Mouse (Mus musculus) kidney, adult 2 months (tissue): ENCODE data around the gene Cd44. TPM values are rescaled to one million over a fixed set of nuclear protein-coding genes. Genes with fewer than 3 reads are reported as not detected.
A peak's percentile ranks its signal among the peaks of the same experiment; 100 is the strongest.

ENCODE experiments used
- DNase-seq: peaks from one replicate; pipeline ENCODE4 v3.0.0; 2021
- H3K27ac ChIP-seq: fragments of 200-500 bp; 2 replicates; pipeline ENCODE4 v1.5.1; 2012; ENCODE audit warnings: low read depth, low read length, control low read depth, inconsistent platforms; ENCODE audit not compliant: insufficient read depth
- H3K27me3 ChIP-seq: fragments of 200-500 bp; replicated peaks from 2 replicates; pipeline ENCODE4 v1.6.1; 2012; ENCODE audit warnings: mild to moderate bottlenecking, moderate library complexity, low read length, inconsistent platforms; ENCODE audit not compliant: control insufficient read depth, insufficient read depth
- H3K36me3 ChIP-seq: fragments of 200-500 bp; 2 replicates; pipeline ENCODE4 v1.6.1; 2012; ENCODE audit warnings: mild to moderate bottlenecking, moderate library complexity, low read length, inconsistent platforms; ENCODE audit not compliant: control insufficient read depth, insufficient read depth
- H3K4me1 ChIP-seq: fragments of 200-500 bp; 2 replicates; pipeline ENCODE4 v1.6.1; 2011; ENCODE audit warnings: low read length; ENCODE audit not compliant: control insufficient read depth, insufficient read depth
- H3K4me3 ChIP-seq: fragments of 200-500 bp; 2 replicates; pipeline ENCODE4 v1.5.1; 2011; ENCODE audit warnings: mild to moderate bottlenecking, low read depth, low read length, control low read depth; ENCODE audit not compliant: insufficient read depth
- CTCF ChIP-seq: fragments of 200-500 bp; conservative IDR thresholded peaks from 2 replicates; pipeline ENCODE4 v1.5.1; 2011; ENCODE audit warnings: low read depth, mild to moderate bottlenecking, control low read depth, low read length, moderate library complexity, mixed read lengths; ENCODE audit not compliant: insufficient read depth, insufficient read length
- POLR2A ChIP-seq: fragments of 200-500 bp; IDR thresholded peaks from one replicate; pipeline ENCODE4 v1.6.1; 2011; ENCODE audit warnings: low read depth, low read length, control low read depth
- WGBS: fragments of 180-500 bp; shearing (Covaris S2); methylation state at CpG from one replicate; pipeline ENCODE4 v1.1.7; 2018; 5-methylcytosine and 5-hydroxymethylcytosine counted together
- polyA plus RNA-seq: library from polyadenylated mRNA; depleted of rRNA; stranded (reverse); fragments of >200 nt; gene quantifications from 2 replicates; pipeline ENCODE4 v1.2.3, GENCODE M21; 2012

Gene Cd44
- polyA plus RNA-seq, 1 experiment, result 3.3 TPM

DNA sequence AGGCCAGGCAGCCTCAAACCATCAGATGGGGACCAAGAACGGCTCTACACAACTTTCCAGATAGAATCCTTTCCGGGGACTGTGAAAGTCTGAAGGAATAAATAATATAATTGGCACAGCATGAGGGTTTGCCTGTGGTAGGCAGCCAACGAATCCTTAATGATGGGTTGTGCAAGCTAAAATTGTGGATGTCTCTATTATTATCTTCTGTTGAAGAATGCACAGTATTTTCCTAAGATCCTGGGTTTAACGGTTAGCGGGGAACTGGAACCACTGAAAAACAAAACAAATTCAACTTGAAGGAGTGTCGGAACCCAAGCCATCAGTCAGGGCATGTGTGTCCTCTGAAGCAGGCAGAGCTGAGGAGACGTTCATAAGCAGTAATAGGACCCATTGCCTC, 118.7 kb downstream of the Cd44 start:
- H3K4me3 ChIP-seq, result no peak overlapping the region
- H3K36me3 ChIP-seq, result no peaks in the 10 kb centered on the region
- H3K27me3 ChIP-seq, result no peaks in the 10 kb centered on the region
- no peak overlapping the region for H3K27ac ChIP-seq
- 76% methylated on average over 7 of the region's 7 CpGs for WGBS
- DNase-seq, result no peak
- TF ChIP-seq POLR2A, result no peak
- TF ChIP-seq CTCF, result no peak
- no peaks in the 10 kb centered on the region for H3K4me1 ChIP-seq

DNA sequence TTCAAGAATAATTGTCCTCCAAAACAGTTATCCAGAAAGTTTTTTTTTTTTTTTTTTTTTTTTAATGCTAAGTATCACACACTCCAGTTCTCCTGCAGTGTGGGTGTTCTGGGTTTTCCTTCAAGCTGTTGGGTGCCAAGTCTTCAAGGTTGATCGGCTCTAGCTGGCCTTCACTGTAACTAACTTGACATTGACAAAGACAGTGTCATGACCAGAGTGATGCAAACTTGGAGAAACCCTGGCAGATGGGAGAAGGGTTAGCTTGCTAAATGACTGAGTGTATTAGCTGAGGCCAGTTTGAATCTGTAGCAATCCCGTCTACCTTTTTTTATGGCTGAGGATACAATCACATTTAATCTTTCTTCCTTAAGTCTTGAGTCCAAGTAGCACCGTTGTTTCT, 123.3 kb downstream of the Cd44 start:
- no peaks in the 10 kb centered on the region for H3K36me3 ChIP-seq
- TF ChIP-seq POLR2A, result no peak
- no peak for TF ChIP-seq CTCF
- DNase-seq, result peak; percentile 4
- 83% methylated on average over 3 of the region's 3 CpGs for WGBS
- no peak overlapping the region for H3K4me3 ChIP-seq
- no peaks in the 10 kb centered on the region for H3K4me1 ChIP-seq
- no peak overlapping the region for H3K27ac ChIP-seq
- H3K27me3 ChIP-seq, result no peaks in the 10 kb centered on the region

DNA sequence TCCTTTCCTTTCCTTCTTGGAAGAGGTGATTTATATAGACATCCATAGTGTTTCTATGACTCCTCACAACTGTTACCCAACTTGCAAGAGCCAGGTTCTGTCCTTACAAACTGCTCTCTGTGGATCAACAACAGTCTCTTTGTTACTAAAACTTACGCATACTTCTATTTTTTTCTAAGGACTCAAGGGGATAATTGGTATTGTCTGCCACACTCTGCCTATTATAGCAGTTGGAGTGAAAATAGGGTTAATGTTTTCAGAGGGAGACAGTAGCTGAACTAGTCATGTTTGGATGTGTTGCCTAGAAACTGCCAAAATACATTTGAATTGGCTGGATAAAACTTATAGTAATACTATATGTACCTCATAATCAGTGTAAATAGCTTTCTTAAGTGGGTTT, 125.9 kb downstream of the Cd44 start:
- Histone ChIP-seq H3K4me1 (no peaks in the 10 kb centered on the region), H3K4me3 (no peak overlapping the region), H3K36me3 (no peaks in the 10 kb centered on the region), H3K27ac (no peak overlapping the region), H3K27me3 (no peaks in the 10 kb centered on the region)
- DNase-seq, result no peak
- whole genome bisulfite sequencing, result 91% methylated on average over 1 of the region's 1 CpGs
- no peak for TF ChIP-seq CTCF
- no peak for TF ChIP-seq POLR2A

DNA sequence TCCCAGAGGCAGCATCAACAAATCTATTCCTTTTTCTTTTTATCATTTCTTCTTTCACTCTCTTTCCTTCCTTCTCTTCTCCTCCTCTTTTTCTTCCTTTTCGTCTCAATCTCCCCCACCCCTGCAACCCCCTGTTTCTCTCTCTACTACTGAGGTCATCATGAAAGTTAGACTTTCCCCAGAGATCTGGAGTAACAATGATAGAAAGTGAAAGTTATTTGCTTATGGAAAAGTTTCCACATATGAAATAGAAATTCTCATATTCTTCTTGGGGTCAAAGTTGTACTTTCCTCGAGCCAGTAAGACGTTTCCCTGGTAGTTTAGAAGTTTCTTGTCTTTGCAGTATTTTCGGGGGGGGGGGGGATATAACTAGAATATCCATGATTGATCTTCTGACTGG, 126.8 kb downstream of the Cd44 start:
- no peaks in the 10 kb centered on the region for H3K4me1 ChIP-seq
- H3K36me3 ChIP-seq, result no peaks in the 10 kb centered on the region
- 78% methylated on average over 4 of the region's 4 CpGs for WGBS
- TF ChIP-seq CTCF (no peak), POLR2A (no peak)
- no peak for DNase-seq
- H3K27me3 ChIP-seq, result no peaks in the 10 kb centered on the region
- H3K4me3 ChIP-seq, result no peak overlapping the region
- no peak overlapping the region for H3K27ac ChIP-seq

DNA sequence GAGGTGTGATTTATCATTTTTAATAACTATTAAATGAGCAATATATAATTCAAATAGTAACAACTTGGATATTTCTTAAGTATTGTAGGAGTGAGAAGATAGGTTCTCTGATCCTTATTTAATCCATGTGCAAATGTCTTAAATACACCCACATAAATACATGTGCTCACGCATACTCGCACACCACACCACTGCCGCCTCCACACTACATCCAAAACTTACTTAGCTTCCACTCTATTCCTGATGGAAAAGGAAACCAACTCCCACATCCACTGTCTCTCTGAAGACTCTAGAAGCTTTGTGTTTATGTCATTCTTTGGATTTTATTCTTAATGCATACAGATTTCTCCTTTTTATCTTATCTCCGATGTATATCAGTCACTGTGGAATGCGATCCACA, 129.2 kb downstream of the Cd44 start:
- no peak for DNase-seq
- 95% methylated on average over 5 of the region's 5 CpGs for WGBS
- TF ChIP-seq CTCF (no peak), POLR2A (no peak)
- no peak overlapping the region for H3K27ac ChIP-seq
- H3K36me3 ChIP-seq, result no peaks in the 10 kb centered on the region
- no peak overlapping the region for H3K4me3 ChIP-seq
- no peaks in the 10 kb centered on the region for H3K4me1 ChIP-seq
- H3K27me3 ChIP-seq, result no peaks in the 10 kb centered on the region

DNA sequence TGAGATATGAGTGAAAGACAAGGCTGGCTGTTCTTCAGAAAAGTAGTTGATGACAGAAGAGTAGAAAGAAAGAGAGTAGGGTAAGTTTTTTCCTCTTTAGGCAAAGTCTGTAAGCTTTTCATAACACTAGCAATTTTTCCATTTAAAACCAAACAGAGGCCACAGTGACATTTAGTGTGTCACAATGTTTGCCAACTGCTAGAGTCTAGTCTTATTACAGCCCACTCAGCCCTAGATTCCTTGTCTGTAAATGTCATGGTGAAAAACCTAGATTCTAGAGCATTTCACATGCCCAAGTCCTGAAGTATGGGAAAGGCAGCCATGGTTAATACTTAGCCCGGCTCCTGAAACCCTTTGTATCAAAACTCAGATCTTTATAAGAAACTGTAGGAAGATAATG, 130.2 kb downstream of the Cd44 start:
- DNase-seq, result no peak
- no peak overlapping the region for H3K4me3 ChIP-seq
- H3K27ac ChIP-seq, result no peak overlapping the region
- no peaks in the 10 kb centered on the region for H3K36me3 ChIP-seq
- WGBS, result 88% methylated on average over 1 of the region's 1 CpGs
- H3K4me1 ChIP-seq, result no peaks in the 10 kb centered on the region
- TF ChIP-seq CTCF, result no peak
- no peak for TF ChIP-seq POLR2A
- H3K27me3 ChIP-seq, result no peaks in the 10 kb centered on the region

DNA sequence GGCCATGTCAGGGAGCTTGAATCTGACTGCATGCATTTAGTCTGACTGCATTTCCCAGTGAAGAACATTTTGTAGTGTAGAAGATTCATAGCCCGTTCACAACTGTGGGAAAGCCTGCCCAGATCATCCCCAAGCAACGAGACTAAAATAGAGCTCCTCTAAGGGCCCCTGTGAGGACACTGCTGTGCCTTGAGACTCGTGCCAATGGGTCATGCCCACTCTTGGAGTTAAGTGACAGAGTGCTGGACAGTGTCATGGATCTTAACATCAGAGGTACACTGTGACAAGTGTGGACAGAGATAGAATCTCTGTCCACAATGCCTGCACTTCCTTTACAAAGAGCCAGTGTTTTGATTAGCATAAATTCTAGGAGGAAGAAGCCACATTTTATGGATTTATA, 133.2 kb downstream of the Cd44 start:
- TF ChIP-seq POLR2A, result no peak
- H3K36me3 ChIP-seq, result no peaks in the 10 kb centered on the region
- H3K27me3 ChIP-seq, result no peaks in the 10 kb centered on the region
- WGBS, result 51% methylated on average over 3 of the region's 3 CpGs
- no peaks in the 10 kb centered on the region for H3K4me1 ChIP-seq
- no peak overlapping the region for H3K27ac ChIP-seq
- DNase-seq, result no peak
- no peak overlapping the region for H3K4me3 ChIP-seq
